Mouse (Mus musculus) testis, adult 2 months (tissue): ENCODE results near the gene Tbx18. TPM values are rescaled to one million over a fixed set of nuclear protein-coding genes. Genes with fewer than 3 reads are reported as not detected.
A peak's percentile ranks its signal among the peaks of the same experiment; 100 is the strongest.

Experiments
- H3K27ac ChIP-seq: fragments of 200-500 bp; 2 replicates; pipeline ENCODE4 v1.5.1; 2012; ENCODE audit warnings: low read depth, low read length; ENCODE audit not compliant: control insufficient read depth, insufficient read depth
- H3K27me3 ChIP-seq: fragments of 200-500 bp; 2 replicates; pipeline ENCODE4 v1.6.1; 2012; ENCODE audit warnings: mild to moderate bottlenecking, low read length, moderate library complexity; ENCODE audit not compliant: control insufficient read depth, insufficient read depth
- H3K36me3 ChIP-seq: fragments of 200-500 bp; 2 replicates; pipeline ENCODE4 v1.6.1; 2012; ENCODE audit warnings: mild to moderate bottlenecking, low read length; ENCODE audit not compliant: control insufficient read depth, insufficient read depth
- H3K4me1 ChIP-seq: fragments of 200-500 bp; 2 replicates; pipeline ENCODE4 v1.6.1; 2012; ENCODE audit warnings: low read length; ENCODE audit not compliant: control insufficient read depth, insufficient read depth
- H3K4me3 ChIP-seq: fragments of 200-500 bp; 2 replicates; pipeline ENCODE4 v1.5.1; 2012; ENCODE audit warnings: low read depth, mild to moderate bottlenecking, low read length, moderate library complexity, mixed read lengths; ENCODE audit not compliant: control insufficient read depth
- CTCF ChIP-seq: fragments of 200-500 bp; IDR thresholded peaks from 2 replicates; pipeline ENCODE4 v1.5.1; 2012; ENCODE audit warnings: low read depth, mild to moderate bottlenecking, inconsistent platforms, low read length, moderate library complexity; ENCODE audit not compliant: control insufficient read depth, insufficient read depth, insufficient replicate concordance
- POLR2A ChIP-seq: fragments of 200-500 bp; IDR thresholded peaks from 2 replicates; pipeline ENCODE4 v1.6.1; 2012; ENCODE audit warnings: low read depth, mild to moderate bottlenecking, inconsistent platforms, low read length, moderate library complexity; ENCODE audit not compliant: control insufficient read depth
- polyA plus RNA-seq: library from polyadenylated mRNA; depleted of rRNA; stranded (reverse); fragments of >200 nt; gene quantifications from 2 replicates; pipeline ENCODE4 v1.2.3, GENCODE M21; 2012; rRNA removed

Tbx18 gene
- polyA plus RNA-seq = 0.79 and 1.1 TPM in 2 replicates

- Histone ChIP-seq H3K27ac (no peak within 1 kb of the TSS), H3K4me3 (peak within 1 kb of the TSS; percentile 58), H3K27me3 (peaks cover 15% of the 10 kb centered on the region), H3K36me3 (no peaks in the 10 kb centered on the region), H3K4me1 (peaks cover 9% of the 10 kb centered on the region)
- TF ChIP-seq CTCF = no peak
- TF ChIP-seq POLR2A = no peak
Observed at GRCm38 (mm10) chr9:87730961-87731535, at the start of gene Tbx18. Gene Tbx18 (minus strand): TSS chr9:87731260.

GRCm38 (mm10) chr9:87773951-87774350 is 42.9 kb upstream of the Tbx18 start:
- no peak overlapping the region for H3K4me3 ChIP-seq
- no peak overlapping the region for H3K27ac ChIP-seq
- H3K27me3 ChIP-seq = no peaks in the 10 kb centered on the region
- no peaks in the 10 kb centered on the region for H3K4me1 ChIP-seq
- no peak for TF ChIP-seq CTCF
- TF ChIP-seq POLR2A = no peak
- no peaks in the 10 kb centered on the region for H3K36me3 ChIP-seq

DNA sequence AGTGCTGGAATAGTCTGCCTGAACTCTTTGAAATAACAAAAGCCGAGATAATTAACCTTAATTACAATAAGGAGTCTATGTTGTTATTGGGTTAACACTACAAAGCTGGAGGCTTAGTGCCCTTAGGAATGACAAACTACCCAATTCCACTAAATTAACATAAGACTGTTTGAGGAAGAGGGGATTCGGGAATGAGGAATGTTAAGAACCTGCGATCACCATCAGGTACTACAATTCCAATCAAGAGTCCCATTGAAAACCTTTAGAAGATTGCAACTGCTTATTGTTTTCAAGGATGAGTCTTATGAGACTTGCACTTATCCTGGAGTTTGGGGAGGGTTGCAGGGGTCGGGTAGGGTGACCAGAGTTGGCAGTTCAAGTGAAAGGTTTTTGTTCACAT is 24.6 kb upstream of the Tbx18 start:
- H3K36me3 ChIP-seq = no peaks in the 10 kb centered on the region
- TF ChIP-seq POLR2A (no peak), CTCF (no peak)
- H3K27ac ChIP-seq = no peak overlapping the region
- no peak overlapping the region for H3K4me3 ChIP-seq
- H3K4me1 ChIP-seq = no peaks in the 10 kb centered on the region
- no peaks in the 10 kb centered on the region for H3K27me3 ChIP-seq

DNA sequence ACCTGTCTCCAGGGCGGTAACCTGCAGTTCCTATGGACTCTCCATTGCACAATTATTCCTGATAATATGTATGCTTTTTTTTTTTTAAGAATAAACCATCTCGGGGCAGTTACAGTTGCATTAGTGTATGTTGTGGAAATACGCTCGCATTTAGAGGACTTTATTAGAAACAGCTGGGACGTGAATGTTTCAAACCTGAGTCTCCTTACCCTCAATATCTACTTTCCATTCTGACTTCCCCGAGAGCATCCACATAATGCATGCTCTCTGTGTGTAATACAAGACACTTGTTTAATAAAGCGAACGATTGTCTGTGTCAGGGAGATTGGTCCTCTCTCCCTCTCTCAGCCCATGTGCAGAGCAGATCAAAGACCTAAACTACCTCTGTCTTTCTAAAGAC is 10.5 kb upstream of the Tbx18 start:
- Histone ChIP-seq H3K27me3 (peaks cover 9% of the 10 kb centered on the region), H3K36me3 (no peaks in the 10 kb centered on the region), H3K4me1 (peaks cover 7% of the 10 kb centered on the region), H3K4me3 (no peak overlapping the region), H3K27ac (no peak overlapping the region)
- TF ChIP-seq POLR2A (no peak), CTCF (no peak)

GRCm38 (mm10) chr9:87740667-87741066 is 9.6 kb upstream of the Tbx18 start:
- no peak overlapping the region for H3K27ac ChIP-seq
- peak; percentile 63; the same call in 1 of the 2 replicates for TF ChIP-seq CTCF
- no peak for TF ChIP-seq POLR2A
- H3K36me3 ChIP-seq = no peaks in the 10 kb centered on the region
- peaks cover 7% of the 10 kb centered on the region for H3K4me1 ChIP-seq
- H3K4me3 ChIP-seq = peak overlapping the region; percentile 28; the same call in 1 of the 2 replicates
- H3K27me3 ChIP-seq = peaks cover 9% of the 10 kb centered on the region

- H3K36me3 ChIP-seq = no peaks in the 10 kb centered on the region
- no peak overlapping the region for H3K27ac ChIP-seq
- peaks cover 9% of the 10 kb centered on the region for H3K27me3 ChIP-seq
- peaks cover 7% of the 10 kb centered on the region for H3K4me1 ChIP-seq
- H3K4me3 ChIP-seq = no peak overlapping the region
- no peak for TF ChIP-seq CTCF
- TF ChIP-seq POLR2A = no peak
Observed at GRCm38 (mm10) chr9:87740241-87740645, 9.2 kb upstream of the Tbx18 start.

GRCm38 (mm10) chr9:87739543-87740161 is 8.6 kb upstream of the Tbx18 start:
- Histone ChIP-seq H3K27me3 (peaks cover 9% of the 10 kb centered on the region), H3K4me1 (peaks cover 7% of the 10 kb centered on the region), H3K36me3 (no peaks in the 10 kb centered on the region), H3K4me3 (no peak overlapping the region; the same call in 1 of the 2 replicates), H3K27ac (no peak overlapping the region)
- TF ChIP-seq POLR2A (no peak), CTCF (no peak)
